In genomic region chr7:133011191-133011590, GRCm38 (mm10) we compare ENCODE assay signal across 8 mouse cellular contexts.
DNase-seq lines count a peak whose midpoint lies in the region; ATAC-seq lines count a peak whose summit lies in the region.

No protein-coding gene starts in this region.

- DNase-seq in limb, embryonic 10.5 days (ENCODE audit: low spot score), result no peak
- peak; percentile 57 for DNase-seq in cerebellum, adult 11 months
- peak; percentile 79 to 87 for DNase-seq in layer of hippocampus, adult 18-20 months (ENCODE audit: low spot score in 2 of 2)
- no peak for DNase-seq in left cerebral cortex, adult 11 months (ENCODE audit: low spot score)
- no peak for DNase-seq in spleen, adult 18-20 months

- peaks cover 54% of the 10 kb centered on the region for H3K4me1 ChIP-seq in limb, embryonic 12.5 days (replicated peaks)
- peaks cover 58% of the 10 kb centered on the region for H3K4me1 ChIP-seq in limb, embryonic 10.5 days
- H3K4me1 ChIP-seq in heart, embryonic 15.5 days (replicated peaks), result peaks cover 92% of the 10 kb centered on the region
- H3K4me1 ChIP-seq in neural tube, embryonic 14.5 days (ENCODE audit: control insufficient read depth, insufficient read depth, low read length), result peaks cover 58% of the 10 kb centered on the region

- no peak overlapping the region for H3K4me3 ChIP-seq in limb, embryonic 12.5 days (replicated peaks)
- no peak overlapping the region for H3K4me3 ChIP-seq in limb, embryonic 10.5 days
- H3K4me3 ChIP-seq in heart, embryonic 15.5 days, result no peak overlapping the region
- H3K4me3 ChIP-seq in neural tube, embryonic 14.5 days (ENCODE audit: low read depth, low read length), result no peak overlapping the region

- H3K9ac ChIP-seq in limb, embryonic 12.5 days (replicated peaks), result no peak overlapping the region
- no peak overlapping the region for H3K9ac ChIP-seq in heart, embryonic 15.5 days
- no peak overlapping the region for H3K9ac ChIP-seq in neural tube, embryonic 14.5 days (replicated peaks; ENCODE audit: low read depth, low read length)

- H3K9me3 ChIP-seq in limb, embryonic 12.5 days, result no peaks in the 10 kb centered on the region
- no peaks in the 10 kb centered on the region for H3K9me3 ChIP-seq in limb, embryonic 10.5 days (replicated peaks)
- no peaks in the 10 kb centered on the region for H3K9me3 ChIP-seq in heart, embryonic 15.5 days (replicated peaks)
- H3K9me3 ChIP-seq in neural tube, embryonic 14.5 days (ENCODE audit: control insufficient read depth, low read length), result no peaks in the 10 kb centered on the region

- H3K36me3 ChIP-seq in limb, embryonic 12.5 days, result peaks cover 37% of the 10 kb centered on the region
- H3K36me3 ChIP-seq in limb, embryonic 10.5 days, result peaks cover 67% of the 10 kb centered on the region
- peaks cover 5% of the 10 kb centered on the region; the same call in 1 of the 2 replicates for H3K36me3 ChIP-seq in heart, embryonic 15.5 days
- no peaks in the 10 kb centered on the region for H3K36me3 ChIP-seq in neural tube, embryonic 14.5 days (ENCODE audit: control insufficient read depth, insufficient read depth, low read length)

- no peaks in the 10 kb centered on the region for H3K27me3 ChIP-seq in limb, embryonic 12.5 days
- no peaks in the 10 kb centered on the region for H3K27me3 ChIP-seq in limb, embryonic 10.5 days (ENCODE audit: low read depth, poor library complexity, severe bottlenecking)
- H3K27me3 ChIP-seq in heart, embryonic 15.5 days, result no peaks in the 10 kb centered on the region
- no peaks in the 10 kb centered on the region for H3K27me3 ChIP-seq in neural tube, embryonic 14.5 days (ENCODE audit: control insufficient read depth, insufficient read depth, low read length)

- H3K4me2 ChIP-seq in limb, embryonic 12.5 days, result no peak overlapping the region
- H3K4me2 ChIP-seq in heart, embryonic 15.5 days, result peak overlapping the region; percentile 38
- peak overlapping the region; percentile 27; the same call in 1 of the 2 replicates for H3K4me2 ChIP-seq in neural tube, embryonic 14.5 days (ENCODE audit: low read depth, low read length)

- ATAC-seq in limb, embryonic 12.5 days (ENCODE audit: insufficient number of reproducible peaks, insufficient read depth, low FRiP score, low TSS enrichment, low read depth), result no peak
- ATAC-seq in heart, embryonic 15.5 days (replicated peaks; ENCODE audit: insufficient number of reproducible peaks, insufficient read depth, low FRiP score, low read depth), result peak; percentile 81
- peak; percentile 64; the same call in 1 of the 2 replicates for ATAC-seq in neural tube, embryonic 14.5 days (ENCODE audit: low read depth)

- H3K27ac ChIP-seq in limb, embryonic 12.5 days, result peak overlapping the region; percentile 2; the same call in 1 of the 2 replicates
- no peak overlapping the region for H3K27ac ChIP-seq in limb, embryonic 10.5 days
- H3K27ac ChIP-seq in heart, embryonic 15.5 days, result peak overlapping the region; percentile 85
- H3K27ac ChIP-seq in neural tube, embryonic 14.5 days (ENCODE audit: low read depth, low read length), result peak overlapping the region; percentile 87

- WGBS in limb, embryonic 12.5 days, result 50% methylated on average over 5 of the region's 5 CpGs
- 73% methylated on average over 5 of the region's 5 CpGs for WGBS in limb, embryonic 10.5 days
- 17% methylated on average over 5 of the region's 5 CpGs for WGBS in heart, embryonic 15.5 days
- 16% methylated on average over 5 of the region's 5 CpGs for WGBS in neural tube, embryonic 14.5 days

Comparison
In these comparisons a context has a peak if more than half of its experiments do, and no peak if none do; other contexts are left out.
1. DNase-seq: peak in cerebellum, adult 11 months (single experiment) and layer of hippocampus, adult 18-20 months (2 of 2); none in limb, embryonic 10.5 days (single experiment), left cerebral cortex, adult 11 months (single experiment) and spleen, adult 18-20 months (0 of 2).